Mouse (Mus musculus) lung, postnatal 0 days (tissue): ENCODE data around the gene Nr2f6.

Source experiments
- CTCF ChIP-seq: IDR thresholded peaks from 2 replicates; pipeline ENCODE4 v1.5.1; 2016; ENCODE audit warnings: antibody characterized with exemption, mild to moderate bottlenecking
- EP300 ChIP-seq: IDR thresholded peaks from 2 replicates; pipeline ENCODE4 v1.6.1; 2016; ENCODE audit warnings: antibody characterized with exemption, mild to moderate bottlenecking, control low read depth

GRCm38 (mm10) chr8:71394481-71394880, 12.7 kb upstream of the Nr2f6 start:
- TF ChIP-seq CTCF (no peak), EP300 (no peak)
